Mouse (Mus musculus) MEL (cell line): ENCODE measurements around the gene Gm48551. TPM values are rescaled to one million over a fixed set of nuclear protein-coding genes. Genes with fewer than 3 reads are reported as not detected.

Source experiments
- DNase-seq: peaks from one replicate; pipeline ENCODE4 v3.0.0; 2011; ENCODE audit warnings: low read depth, low spot score
- H3K27ac ChIP-seq: 2 replicates; pipeline ENCODE4 v1.5.1; 2012; ENCODE audit warnings: low read depth, mild to moderate bottlenecking, control low read depth, low read length, moderate library complexity; ENCODE audit not compliant: control insufficient read depth
- H3K27me3 ChIP-seq, 2 experiments: fragments of 150-350 bp in 1 of 2; sonication (generic) in 1 of 2; 2 replicates each; pipeline ENCODE4 v1.6.1; 2012; ENCODE audit warnings: low read length in 2 of 2, mild to moderate bottlenecking in 2 of 2, improper control_type of control experiment in 1 of 2, moderate library complexity in 1 of 2; ENCODE audit not compliant: insufficient read depth in 2 of 2, control insufficient read depth in 1 of 2
- H3K36me3 ChIP-seq, 2 experiments: 2 replicates each; pipeline ENCODE4 v1.6.1; 2012 to 2014; ENCODE audit warnings: low read length in 2 of 2, improper control_type of control experiment in 1 of 2, inconsistent platforms in 1 of 2, mild to moderate bottlenecking in 1 of 2; ENCODE audit not compliant: insufficient read depth in 2 of 2, control insufficient read depth in 1 of 2
- H3K4me1 ChIP-seq, 2 experiments: fragments of 150-350 bp in 1 of 2; sonication (generic) in 1 of 2; 2 replicates each; pipeline ENCODE4 v1.6.1; 2012; ENCODE audit warnings: low read length in 2 of 2, improper control_type of control experiment in 1 of 2, mild to moderate bottlenecking in 1 of 2; ENCODE audit not compliant: insufficient read depth in 2 of 2, control insufficient read depth in 1 of 2
- H3K4me3 ChIP-seq, 2 experiments: fragments of 150-350 bp in 1 of 2; sonication (generic) in 1 of 2; 2 replicates each; pipeline ENCODE4 v1.5.1; 2012; ENCODE audit warnings: low read depth in 2 of 2, low read length in 2 of 2, mild to moderate bottlenecking in 2 of 2, moderate library complexity in 2 of 2, control low read depth in 1 of 2, improper control_type of control experiment in 1 of 2; ENCODE audit not compliant: control insufficient read depth in 1 of 2, insufficient read depth in 1 of 2
- H3K79me2 ChIP-seq: 2 replicates; pipeline ENCODE4 v1.6.1; 2012; ENCODE audit warnings: mild to moderate bottlenecking, low read length, moderate library complexity; ENCODE audit not compliant: control insufficient read depth, poor library complexity, insufficient read depth
- H3K9ac ChIP-seq: 2 replicates; pipeline ENCODE4 v1.6.1; 2012; ENCODE audit warnings: low read depth, mild to moderate bottlenecking, control low read depth, low read length, moderate library complexity; ENCODE audit not compliant: control insufficient read depth, poor library complexity, severe bottlenecking
- H3K9me3 ChIP-seq: fragments of 150-350 bp; sonication (generic); replicated peaks from 2 replicates; pipeline ENCODE4 v1.6.1; 2012; ENCODE audit warnings: mild to moderate bottlenecking, low read length, improper control_type of control experiment, moderate library complexity; ENCODE audit not compliant: insufficient read depth
- BHLHE40 ChIP-seq: IDR thresholded peaks from 2 replicates; pipeline ENCODE4 v1.6.1; 2012; ENCODE audit warnings: low read depth, mild to moderate bottlenecking, inconsistent platforms, low read length, improper control_type of control experiment, borderline replicate concordance
- CHD1 ChIP-seq: IDR thresholded peaks from 2 replicates; pipeline ENCODE4 v1.6.1; 2012; ENCODE audit warnings: low read depth, mild to moderate bottlenecking, inconsistent platforms, low read length, improper control_type of control experiment
- CHD2 ChIP-seq: IDR thresholded peaks from 2 replicates; pipeline ENCODE4 v1.6.1; 2011; ENCODE audit warnings: low read length, improper control_type of control experiment
- CTCF ChIP-seq, 3 experiments: IDR thresholded peaks in 2 of 3; conservative IDR thresholded peaks in 1 of 3; 2 replicates each; pipeline ENCODE4 v1.5.1; 2011 to 2012; ENCODE audit warnings: low read length in 3 of 3, low read depth in 2 of 3, mild to moderate bottlenecking in 2 of 3, improper control_type of control experiment in 1 of 3, inconsistent platforms in 1 of 3, mixed read lengths in 1 of 3, moderate library complexity in 1 of 3; ENCODE audit not compliant: control insufficient read depth in 1 of 3, insufficient read depth in 1 of 3, poor library complexity in 1 of 3, severe bottlenecking in 1 of 3
- E2F4 ChIP-seq: IDR thresholded peaks from 2 replicates; pipeline ENCODE4 v1.6.1; 2011; ENCODE audit warnings: low read depth, low read length, improper control_type of control experiment, borderline replicate concordance
- ELF1 ChIP-seq: IDR thresholded peaks from 2 replicates; pipeline ENCODE4 v1.6.1; 2014; ENCODE audit warnings: low read depth, mild to moderate bottlenecking, inconsistent platforms, low read length, improper control_type of control experiment, moderate library complexity
- EP300 ChIP-seq, 2 experiments: IDR thresholded peaks; 2 replicates each; pipeline ENCODE4 v1.6.1; 2011; ENCODE audit warnings: improper control_type of control experiment in 2 of 2, low read length in 2 of 2, low read depth in 1 of 2, mild to moderate bottlenecking in 1 of 2
- ETS1 ChIP-seq: IDR thresholded peaks from 2 replicates; pipeline ENCODE4 v1.6.1; 2012; ENCODE audit warnings: low read depth, mild to moderate bottlenecking, inconsistent platforms, low read length, improper control_type of control experiment, moderate library complexity
- GABPA ChIP-seq: IDR thresholded peaks from 2 replicates; pipeline ENCODE4 v1.6.1; 2012; ENCODE audit warnings: low read depth, mild to moderate bottlenecking, inconsistent platforms, low read length, improper control_type of control experiment, moderate library complexity
- GATA1 ChIP-seq: IDR thresholded peaks from 2 replicates; pipeline ENCODE4 v1.6.1; 2011; ENCODE audit warnings: low read depth, low read length, improper control_type of control experiment
- HCFC1 ChIP-seq: IDR thresholded peaks from 2 replicates; pipeline ENCODE4 v1.6.1; 2012; ENCODE audit warnings: low read depth, mild to moderate bottlenecking, inconsistent platforms, low read length, improper control_type of control experiment, moderate library complexity
- JUND ChIP-seq: IDR thresholded peaks from 2 replicates; pipeline ENCODE4 v1.6.1; 2011; ENCODE audit warnings: low read depth, mild to moderate bottlenecking, improper control_type of control experiment, low read length
- KAT2A ChIP-seq: conservative IDR thresholded peaks from 2 replicates; pipeline ENCODE4 v1.6.1; 2012; ENCODE audit warnings: low read depth, low read length, improper control_type of control experiment, inconsistent platforms
- MAFK ChIP-seq: IDR thresholded peaks from 2 replicates; pipeline ENCODE4 v1.6.1; 2011; ENCODE audit warnings: low read depth, mild to moderate bottlenecking, low read length, improper control_type of control experiment, borderline replicate concordance
- MAX ChIP-seq: IDR thresholded peaks from 2 replicates; pipeline ENCODE4 v1.6.1; 2011; ENCODE audit warnings: low read length, improper control_type of control experiment
- MAZ ChIP-seq: IDR thresholded peaks from 2 replicates; pipeline ENCODE4 v1.6.1; 2012; ENCODE audit warnings: low read depth, mild to moderate bottlenecking, inconsistent platforms, low read length, improper control_type of control experiment
- MEF2A ChIP-seq: IDR thresholded peaks from 2 replicates; pipeline ENCODE4 v1.6.1; 2014; ENCODE audit warnings: low read depth, mild to moderate bottlenecking, inconsistent platforms, low read length, improper control_type of control experiment; ENCODE audit not compliant: poor library complexity, insufficient replicate concordance, severe bottlenecking; ENCODE audit errors: extremely low read depth
- MXI1 ChIP-seq: IDR thresholded peaks from 2 replicates; pipeline ENCODE4 v1.6.1; 2011; ENCODE audit warnings: mild to moderate bottlenecking, low read depth, low read length, improper control_type of control experiment
- MYB ChIP-seq: IDR thresholded peaks from 2 replicates; pipeline ENCODE4 v1.6.1; 2011; ENCODE audit warnings: mild to moderate bottlenecking, low read depth, low read length, improper control_type of control experiment
- MYC ChIP-seq: IDR thresholded peaks from 2 replicates; pipeline ENCODE4 v1.6.1; 2011; ENCODE audit warnings: low read depth, mild to moderate bottlenecking, low read length, improper control_type of control experiment, moderate library complexity
- NELFE ChIP-seq: IDR thresholded peaks from 2 replicates; pipeline ENCODE4 v1.6.1; 2011; ENCODE audit warnings: low read depth, low read length, improper control_type of control experiment
- NRF1 ChIP-seq: IDR thresholded peaks from 2 replicates; pipeline ENCODE4 v1.6.1; 2014; ENCODE audit warnings: low read depth, mild to moderate bottlenecking, inconsistent platforms, low read length, improper control_type of control experiment, moderate library complexity; ENCODE audit not compliant: poor library complexity, insufficient read depth, severe bottlenecking
- POLR2AphosphoS2 ChIP-seq: IDR thresholded peaks from 2 replicates; pipeline ENCODE4 v1.6.1; 2011; ENCODE audit warnings: low read length, improper control_type of control experiment
- POLR2AphosphoS5 ChIP-seq: IDR thresholded peaks from 2 replicates; pipeline ENCODE4 v1.6.1; 2012; ENCODE audit warnings: low read depth, borderline replicate concordance, mild to moderate bottlenecking, inconsistent platforms, low read length, moderate library complexity, mixed read lengths
- RAD21 ChIP-seq: IDR thresholded peaks from 2 replicates; pipeline ENCODE4 v1.6.1; 2011; ENCODE audit warnings: mild to moderate bottlenecking, low read depth, low read length, improper control_type of control experiment
- RCOR1 ChIP-seq: IDR thresholded peaks from 2 replicates; pipeline ENCODE4 v1.6.1; 2012; ENCODE audit warnings: low read depth, mild to moderate bottlenecking, inconsistent platforms, low read length, improper control_type of control experiment
- SIN3A ChIP-seq: IDR thresholded peaks from 2 replicates; pipeline ENCODE4 v1.6.1; 2012; ENCODE audit warnings: low read length, improper control_type of control experiment, inconsistent platforms
- SMC3 ChIP-seq: IDR thresholded peaks from 2 replicates; pipeline ENCODE4 v1.6.1; 2011; ENCODE audit warnings: low read depth, low read length, improper control_type of control experiment
- TAL1 ChIP-seq: IDR thresholded peaks from 2 replicates; pipeline ENCODE4 v1.6.1; 2012; ENCODE audit warnings: mild to moderate bottlenecking, inconsistent platforms, low read length, moderate library complexity, mixed read lengths
- TCF12 ChIP-seq: IDR thresholded peaks from 2 replicates; pipeline ENCODE4 v1.6.1; 2014; ENCODE audit warnings: low read depth, mild to moderate bottlenecking, inconsistent platforms, low read length, improper control_type of control experiment, moderate library complexity
- UBTF ChIP-seq: IDR thresholded peaks from 2 replicates; pipeline ENCODE4 v1.6.1; 2012; ENCODE audit warnings: low read depth, mild to moderate bottlenecking, inconsistent platforms, low read length, improper control_type of control experiment, moderate library complexity, borderline replicate concordance; ENCODE audit not compliant: insufficient read depth
- USF1 ChIP-seq: IDR thresholded peaks from 2 replicates; pipeline ENCODE4 v1.6.1; 2014; ENCODE audit warnings: low read depth, mild to moderate bottlenecking, inconsistent platforms, low read length, improper control_type of control experiment, moderate library complexity
- USF2 ChIP-seq, 2 experiments: IDR thresholded peaks; 2 replicates each; pipeline ENCODE4 v1.6.1; 2011 to 2012; ENCODE audit warnings: improper control_type of control experiment in 2 of 2, low read length in 2 of 2, borderline replicate concordance in 1 of 2, inconsistent platforms in 1 of 2, low read depth in 1 of 2, mild to moderate bottlenecking in 1 of 2; ENCODE audit not compliant: insufficient read depth in 1 of 2
- ZC3H11A ChIP-seq: IDR thresholded peaks from 2 replicates; pipeline ENCODE4 v1.6.1; 2012; ENCODE audit warnings: low read depth, mild to moderate bottlenecking, inconsistent platforms, low read length, improper control_type of control experiment
- ZKSCAN1 ChIP-seq: IDR thresholded peaks from 2 replicates; pipeline ENCODE4 v1.6.1; 2012; ENCODE audit warnings: low read depth, mild to moderate bottlenecking, inconsistent platforms, low read length, improper control_type of control experiment, moderate library complexity
- ZNF384 ChIP-seq: IDR thresholded peaks from 2 replicates; pipeline ENCODE4 v1.6.1; 2012; ENCODE audit warnings: low read depth, mild to moderate bottlenecking, inconsistent platforms, low read length, improper control_type of control experiment
- polyA plus RNA-seq, 2 experiments: library from polyadenylated mRNA; stranded (reverse) in 1 of 2; unstranded in 1 of 2; fragments of >175 nt in 1 of 2; fragments of >200 nt in 1 of 2; gene quantifications; 2 replicates each; pipeline versions ENCODE4 v1.2.1 to v1.2.4; 2012; ENCODE audit warnings: low replicate concordance in 2 of 2, low read depth in 1 of 2; ENCODE audit not compliant: insufficient read length in 2 of 2, insufficient read depth in 1 of 2, missing spikeins in 1 of 2
- total RNA-seq: library from RNA; depleted of rRNA; stranded (reverse); fragments of 300-350 nt; gene quantifications from 2 replicates; pipeline ENCODE4 v1.2.3, GENCODE M21; 2012

The Gm48551 gene
- total and polyA plus RNA-seq, 3 experiments, result 0.62 to 2.6 TPM; not detected in 1

DNA sequence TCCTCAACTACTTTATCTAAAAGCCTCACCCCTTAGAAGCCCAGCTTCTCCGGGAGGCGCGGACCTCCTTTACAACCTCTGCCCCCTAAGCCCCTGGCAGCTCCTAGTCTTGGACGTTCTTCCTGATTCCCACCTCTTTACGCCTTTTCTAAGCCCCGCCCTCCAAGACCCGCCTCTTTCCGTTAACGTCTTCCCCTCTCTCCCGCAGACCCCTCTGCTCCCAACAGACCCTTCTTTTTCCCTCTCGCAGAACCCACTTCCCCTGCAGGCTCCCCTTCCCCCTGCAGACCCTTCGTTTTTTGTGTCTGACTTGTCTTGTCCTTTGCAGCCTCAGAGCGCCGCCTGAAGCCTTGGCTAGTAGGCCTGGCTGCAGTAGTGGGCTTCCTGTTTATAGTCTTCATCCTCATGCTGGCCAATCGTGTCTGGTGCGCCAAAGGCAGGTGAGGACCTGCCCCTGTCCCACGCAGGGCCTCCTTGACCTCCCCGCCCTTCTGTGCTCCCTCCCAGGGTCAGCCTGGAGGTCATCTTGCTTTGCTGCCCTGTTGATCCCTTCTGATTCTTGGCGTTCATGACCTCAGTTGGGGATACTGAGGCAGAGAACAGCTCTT, 9.3 kb downstream of the Gm48551 start:
- Histone ChIP-seq H3K27me3 (no peaks in the 10 kb centered on the region), H3K27ac (peak overlapping the region; percentile 77), H3K79me2 (no peaks in the 10 kb centered on the region), H3K4me1 (peaks cover 6 to 14% of the 10 kb centered on the region in 2 experiments; a peak in 3 of 4 replicates), H3K36me3 (no peaks in the 10 kb centered on the region), H3K9me3 (no peaks in the 10 kb centered on the region), H3K4me3 (peak overlapping the region; percentile 85 to 86), H3K9ac (peak overlapping the region; percentile 91)
- DNase-seq, result peak; percentile 71
- TF ChIP-seq POLR2AphosphoS5 (no peak), CTCF (IDR thresholded peaks at IDR 0.05 in 2 of 3, conservative IDR thresholded peaks at IDR 0.05 in 1 of 3; ENCODE audit: control insufficient read depth in 1 of 3, insufficient read depth in 1 of 3, low read depth in 2 of 3, low read length in 3 of 3, poor library complexity in 1 of 3, severe bottlenecking in 1 of 3) (no peak), GATA1 (no peak), HCFC1 (peak; percentile 58; the same call in 1 of the 2 replicates), ZKSCAN1 (no peak), NRF1 (no peak), E2F4 (no peak), RCOR1 (no peak), SIN3A (peak; percentile 35; the same call in 1 of the 2 replicates), KAT2A (no peak), POLR2AphosphoS2 (no peak; the same call in 1 of the 2 replicates), RAD21 (no peak), BHLHE40 (no peak), ZNF384 (no peak), EP300 (IDR thresholded peaks at IDR 0.05; ENCODE audit: low read depth in 1 of 2, low read length in 2 of 2) (no peak), SMC3 (no peak), MAFK (no peak), TAL1 (no peak), MYC (no peak), ETS1 (no peak), JUND (no peak), NELFE (peak; percentile 42; the same call in 1 of the 2 replicates), USF2 (IDR thresholded peaks at IDR 0.05; ENCODE audit: borderline replicate concordance in 1 of 2, insufficient read depth in 1 of 2, low read depth in 1 of 2, low read length in 2 of 2) (no peak), MAZ (peak; percentile 20; the same call in 1 of the 2 replicates), MEF2A (no peak), ZC3H11A (no peak), USF1 (no peak), CHD1 (no peak), MYB (peak; percentile 85), TCF12 (no peak; the same call in 1 of the 2 replicates), CHD2 (no peak), MXI1 (peak; percentile 43; the same call in 1 of the 2 replicates), GABPA (no peak), MAX (no peak), UBTF (no peak), ELF1 (peak; percentile 61)
